Mouse (Mus musculus) liver, embryonic 15.5 days (tissue): ENCODE results near the gene Slamf9. TPM values are rescaled to one million over a fixed set of nuclear protein-coding genes. Genes with fewer than 3 reads are reported as not detected.

Experiments used
- ATAC-seq: fragments of 200-750 bp; cut with Nextera tagmentation; 2 replicates; pipeline ENCODE4 v1.8.0; 2017; ENCODE audit warnings: moderate number of reproducible peaks, mild to moderate bottlenecking, moderate library complexity; ENCODE audit not compliant: insufficient read depth
- H3K27ac ChIP-seq: fragments of 300-500 bp; sonication (generic); replicated peaks from 2 replicates; pipeline ENCODE4 v1.5.1; 2015; ENCODE audit warnings: mild to moderate bottlenecking, inconsistent platforms
- H3K27me3 ChIP-seq: fragments of 300-500 bp; sonication (generic); 2 replicates; pipeline ENCODE4 v1.6.1; 2015; ENCODE audit warnings: mild to moderate bottlenecking, inconsistent platforms
- H3K36me3 ChIP-seq: fragments of 300-500 bp; sonication (generic); replicated peaks from 2 replicates; pipeline ENCODE4 v1.6.1; 2015; ENCODE audit warnings: moderate library complexity, mild to moderate bottlenecking, inconsistent platforms
- H3K4me1 ChIP-seq: fragments of 300-500 bp; sonication (generic); replicated peaks from 2 replicates; pipeline ENCODE4 v1.6.1; 2015; ENCODE audit warnings: inconsistent platforms
- H3K4me2 ChIP-seq: fragments of 300-500 bp; sonication (generic); 2 replicates; pipeline ENCODE4 v1.6.1; 2015; ENCODE audit warnings: moderate library complexity, mild to moderate bottlenecking, inconsistent platforms
- H3K4me3 ChIP-seq: fragments of 300-500 bp; sonication (generic); replicated peaks from 2 replicates; pipeline ENCODE4 v1.5.1; 2015; ENCODE audit warnings: mild to moderate bottlenecking, inconsistent platforms
- H3K9ac ChIP-seq: fragments of 300-500 bp; sonication (generic); 2 replicates; pipeline ENCODE4 v1.6.1; 2015; ENCODE audit warnings: moderate library complexity, mild to moderate bottlenecking, inconsistent platforms
- H3K9me3 ChIP-seq: fragments of 300-500 bp; sonication (generic); replicated peaks from 2 replicates; pipeline ENCODE4 v1.6.1; 2016; ENCODE audit warnings: inconsistent platforms
- WGBS: fragments of 180-500 bp; shearing (Covaris S2); methylation state at CpG from one replicate; pipeline ENCODE4 v1.1.7; 2015; ENCODE audit warnings: mixed read lengths; ENCODE audit not compliant: insufficient replicate concordance; 5-methylcytosine and 5-hydroxymethylcytosine counted together
- polyA plus RNA-seq: library from polyadenylated mRNA; unstranded; fragments of >200 nt; fragmentation: Nextera tagmentation; extraction: Ambion mirVana; gene quantifications from 2 replicates; pipeline ENCODE4 v1.2.1, GENCODE M21; 2015

The Slamf9 gene
- polyA plus RNA-seq, 1 experiment from 2014 or later, result 0.78 TPM

DNA sequence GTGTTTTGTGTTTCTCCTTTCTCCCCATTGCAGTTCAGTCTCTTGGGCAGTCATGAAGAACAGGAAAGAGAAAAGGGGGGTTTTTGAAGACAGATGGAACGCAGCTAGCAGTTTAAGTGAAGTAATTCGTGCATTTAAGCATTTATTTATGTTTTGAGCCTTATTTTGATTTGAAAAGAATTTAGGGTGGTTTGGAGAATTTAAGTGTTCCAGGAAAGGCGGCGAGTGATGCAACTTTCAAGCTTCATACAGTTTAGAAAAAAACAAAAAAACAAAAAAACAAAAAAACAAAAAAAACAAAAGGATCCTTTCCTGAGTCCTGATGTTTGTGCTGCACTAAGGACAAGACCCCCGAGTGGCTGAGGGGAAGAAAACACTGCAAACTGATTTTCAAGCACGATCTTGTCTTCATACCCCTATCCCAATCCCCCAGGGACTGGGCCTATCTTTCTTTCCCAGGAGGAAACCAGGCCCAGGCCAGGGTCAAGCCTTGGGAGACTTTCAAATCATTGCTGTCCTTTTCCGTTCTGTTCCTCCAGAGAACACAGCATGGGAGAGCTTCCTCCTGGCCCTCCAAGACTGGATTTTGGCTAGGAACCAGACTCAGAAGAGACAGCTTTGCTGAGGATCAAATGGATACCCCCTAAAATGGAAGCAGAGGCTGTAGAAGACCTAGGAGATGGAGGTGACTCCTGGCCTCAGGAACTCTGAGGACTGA is 39.6 kb downstream of the Slamf9 start:
- H3K36me3 ChIP-seq, result no peaks in the 10 kb centered on the region
- H3K9ac ChIP-seq, result no peak overlapping the region
- ATAC-seq, result no peak
- 34% methylated on average over 7 of the region's 7 CpGs for WGBS
- H3K27me3 ChIP-seq, result no peaks in the 10 kb centered on the region
- peak overlapping the region; percentile 70 for H3K27ac ChIP-seq
- peaks cover 36% of the 10 kb centered on the region; the same call in 1 of the 2 replicates for H3K4me1 ChIP-seq
- peak overlapping the region; percentile 55; the same call in 1 of the 2 replicates for H3K4me2 ChIP-seq
- H3K9me3 ChIP-seq, result no peaks in the 10 kb centered on the region
- no peak overlapping the region for H3K4me3 ChIP-seq

DNA sequence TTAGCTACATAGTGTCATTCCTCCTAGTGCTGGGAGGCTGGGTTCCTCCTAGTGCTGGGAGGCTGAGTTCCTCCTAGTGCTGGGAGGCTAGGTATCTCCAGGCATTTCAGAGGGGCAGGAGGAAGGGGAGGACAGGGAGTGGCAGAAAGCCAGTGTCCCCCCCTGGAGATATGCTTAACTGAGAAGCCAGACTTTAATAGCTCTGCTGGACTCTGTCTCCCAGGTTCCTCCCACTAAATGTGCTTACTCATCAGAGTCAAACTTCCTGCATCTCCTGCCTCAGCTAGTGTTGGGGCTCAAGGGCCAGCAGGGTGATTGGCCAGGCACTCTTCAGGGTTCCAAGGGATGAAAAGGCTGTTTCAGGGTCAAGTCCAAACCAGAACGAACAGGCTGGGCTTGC is 40.2 kb downstream of the Slamf9 start:
- H3K36me3 ChIP-seq, result no peaks in the 10 kb centered on the region
- no peaks in the 10 kb centered on the region for H3K9me3 ChIP-seq
- H3K4me1 ChIP-seq, result peaks cover 33% of the 10 kb centered on the region; the same call in 1 of the 2 replicates
- H3K27me3 ChIP-seq, result no peaks in the 10 kb centered on the region
- H3K27ac ChIP-seq, result peak overlapping the region; percentile 31
- H3K4me2 ChIP-seq, result no peak overlapping the region
- no peak overlapping the region for H3K9ac ChIP-seq
- H3K4me3 ChIP-seq, result no peak overlapping the region
- no peak for ATAC-seq
- 12% methylated on average over 1 of the region's 1 CpGs for WGBS

DNA sequence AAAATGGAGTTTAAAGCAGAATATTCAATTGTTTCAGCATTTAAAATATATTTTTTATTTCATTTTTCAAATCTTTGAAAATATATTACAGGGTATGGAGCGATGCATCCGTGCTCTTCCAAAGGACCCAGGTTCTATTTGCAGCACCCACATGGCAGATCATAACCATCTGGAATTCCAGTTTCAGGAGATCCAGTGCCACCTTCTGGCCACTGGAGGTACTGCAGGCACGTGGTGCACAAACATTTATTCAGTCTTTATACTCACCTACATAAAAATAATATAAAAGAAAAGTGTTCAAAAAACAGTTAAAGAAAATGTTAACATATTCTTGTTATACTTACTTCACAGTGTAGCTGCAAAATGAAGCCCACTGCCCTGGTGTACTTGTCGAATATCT is 42.9 kb downstream of the Slamf9 start:
- WGBS, result 62% methylated on average over 4 of the region's 4 CpGs
- no peaks in the 10 kb centered on the region for H3K9me3 ChIP-seq
- no peak for ATAC-seq
- H3K27ac ChIP-seq, result no peak overlapping the region
- H3K4me3 ChIP-seq, result no peak overlapping the region
- H3K4me2 ChIP-seq, result no peak overlapping the region
- peaks cover 29% of the 10 kb centered on the region for H3K4me1 ChIP-seq
- H3K9ac ChIP-seq, result no peak overlapping the region
- peaks cover 11% of the 10 kb centered on the region for H3K27me3 ChIP-seq
- no peaks in the 10 kb centered on the region for H3K36me3 ChIP-seq

DNA sequence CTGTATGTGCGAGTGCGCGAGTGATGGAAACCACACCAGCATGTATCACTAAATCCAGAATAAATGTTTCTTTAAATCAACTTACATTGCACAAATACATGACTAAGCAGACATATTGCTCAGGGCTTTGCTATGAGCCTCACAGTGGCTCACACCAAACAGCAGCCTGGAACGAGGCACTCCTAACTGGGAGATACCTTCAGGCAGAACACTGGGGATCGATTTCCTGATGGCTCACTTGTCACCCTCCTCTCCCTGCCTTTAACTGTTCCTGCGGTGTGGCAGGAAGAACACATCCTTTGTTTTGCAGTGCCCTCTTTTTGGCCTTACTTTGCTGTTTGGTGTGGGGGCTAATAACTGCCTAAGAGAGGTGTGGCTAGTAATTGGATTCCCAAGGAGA is 44.5 kb downstream of the Slamf9 start:
- peaks cover 16% of the 10 kb centered on the region for H3K4me1 ChIP-seq
- no peak overlapping the region for H3K4me3 ChIP-seq
- no peak overlapping the region for H3K27ac ChIP-seq
- H3K9me3 ChIP-seq, result no peaks in the 10 kb centered on the region
- H3K27me3 ChIP-seq, result peaks cover 12% of the 10 kb centered on the region
- H3K36me3 ChIP-seq, result no peaks in the 10 kb centered on the region
- no peak for ATAC-seq
- H3K4me2 ChIP-seq, result no peak overlapping the region
- H3K9ac ChIP-seq, result no peak overlapping the region
- 53% methylated on average over 6 of the region's 6 CpGs for WGBS

DNA sequence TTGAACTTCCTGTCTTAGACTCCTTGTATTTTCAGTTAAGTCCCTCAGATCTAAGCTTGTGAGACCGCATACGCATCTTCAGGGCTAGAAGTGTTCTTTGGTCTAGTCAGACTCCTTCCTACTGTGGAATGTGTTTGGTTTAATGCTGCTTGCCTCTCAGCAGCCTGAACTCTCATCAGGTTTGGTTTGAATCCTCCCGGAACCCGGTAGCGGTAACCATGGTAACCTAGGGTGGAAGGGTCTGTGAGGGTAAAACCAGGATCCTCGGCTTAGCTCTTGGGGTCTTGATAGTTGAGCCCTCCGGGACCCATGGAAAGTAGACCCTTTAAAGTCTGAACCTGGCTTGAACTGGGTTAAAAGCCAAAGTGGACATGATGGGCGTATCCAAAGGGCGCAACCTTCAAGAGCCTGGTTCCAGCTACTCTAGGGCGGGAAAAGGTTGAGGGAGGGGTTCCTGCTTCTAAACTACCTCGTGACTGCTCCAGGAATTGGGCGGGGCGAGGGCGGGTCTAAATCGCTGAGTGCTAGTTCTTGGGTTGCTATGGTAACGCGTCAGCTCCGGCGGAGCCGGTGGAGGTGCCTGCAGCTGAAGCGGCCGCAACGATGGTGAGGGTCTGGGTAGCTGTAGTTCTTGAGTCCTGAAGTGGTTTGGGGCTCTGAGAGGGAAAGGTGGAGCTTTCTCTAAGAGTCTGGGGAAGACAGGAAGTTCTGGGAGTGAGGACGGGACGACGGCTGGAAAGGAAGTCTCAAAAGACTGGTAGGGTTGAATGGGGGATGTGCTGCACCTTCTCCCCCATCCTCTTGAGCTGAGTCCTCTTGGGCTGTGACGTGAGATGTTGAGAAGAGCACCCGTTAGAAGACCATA is 45.6 kb downstream of the Slamf9 start, which contains the start of gene Cfap45:
Gene Cfap45 (plus strand): TSS at position 226 of the 865 bp plus-strand sequence.
- Histone ChIP-seq H3K4me2 (peak within 1 kb of the TSS; percentile 50), H3K27ac (no peak within 1 kb of the TSS), H3K4me1 (peaks cover 16% of the 10 kb centered on the region; the same call in 1 of the 2 replicates), H3K27me3 (peaks cover 24% of the 10 kb centered on the region), H3K9ac (no peak within 1 kb of the TSS), H3K9me3 (no peaks in the 10 kb centered on the region), H3K4me3 (peak within 1 kb of the TSS; percentile 31), H3K36me3 (no peaks in the 10 kb centered on the region)
- peak; percentile 47; the same call in 1 of the 2 replicates for ATAC-seq
- 3% methylated on average over 28 of the region's 28 CpGs for WGBS

DNA sequence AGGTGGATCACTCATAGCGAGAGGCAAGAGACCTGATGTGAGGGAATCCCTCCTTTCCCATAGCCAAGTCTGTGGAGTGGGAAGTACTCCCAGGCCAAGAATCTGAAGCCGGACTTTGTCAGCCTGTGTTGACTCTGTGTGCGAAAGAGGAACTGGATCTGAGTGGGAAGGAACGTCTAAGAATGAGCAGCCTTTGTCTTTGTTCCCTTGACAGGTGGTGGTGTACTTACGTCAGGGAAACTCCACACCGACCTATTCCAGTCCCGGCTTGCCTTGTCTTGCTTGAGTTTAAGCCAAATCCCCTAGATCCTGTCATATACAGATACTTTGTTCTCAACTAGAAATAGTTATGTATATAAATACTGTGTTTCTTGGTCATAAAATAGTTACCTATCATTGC is 47.4 kb downstream of the Slamf9 start:
- no peak overlapping the region for H3K4me3 ChIP-seq
- no peak overlapping the region for H3K9ac ChIP-seq
- peaks cover 19% of the 10 kb centered on the region; the same call in 1 of the 2 replicates for H3K4me1 ChIP-seq
- H3K4me2 ChIP-seq, result no peak overlapping the region
- H3K36me3 ChIP-seq, result no peaks in the 10 kb centered on the region
- WGBS, result 34% methylated on average over 7 of the region's 7 CpGs
- no peak overlapping the region for H3K27ac ChIP-seq
- peaks cover 41% of the 10 kb centered on the region for H3K27me3 ChIP-seq
- no peak for ATAC-seq
- no peaks in the 10 kb centered on the region for H3K9me3 ChIP-seq

DNA sequence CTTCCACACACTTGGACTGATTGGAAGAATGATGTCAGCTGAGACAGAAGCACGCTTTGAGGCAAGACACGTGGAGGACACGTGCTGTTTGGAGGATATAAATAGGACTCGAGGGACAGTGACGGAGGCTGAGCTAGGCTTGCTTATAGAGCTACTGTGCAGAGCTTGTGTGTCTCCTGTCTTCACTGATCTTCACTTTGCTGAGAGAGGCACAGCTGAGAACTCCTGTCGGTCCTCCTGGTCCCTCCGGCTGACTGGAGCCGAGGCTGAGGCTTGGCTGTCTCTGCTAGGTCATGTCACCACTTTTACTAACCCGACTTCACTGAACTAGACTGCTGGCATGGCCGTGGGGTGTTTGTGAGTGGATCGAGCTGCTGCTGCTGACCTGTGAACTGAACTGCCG is 48.5 kb downstream of the Slamf9 start:
- no peak overlapping the region for H3K27ac ChIP-seq
- H3K9ac ChIP-seq, result no peak overlapping the region
- H3K9me3 ChIP-seq, result no peaks in the 10 kb centered on the region
- peaks cover 46% of the 10 kb centered on the region for H3K27me3 ChIP-seq
- H3K4me2 ChIP-seq, result no peak overlapping the region
- H3K4me3 ChIP-seq, result no peak overlapping the region
- H3K4me1 ChIP-seq, result peaks cover 19% of the 10 kb centered on the region; the same call in 1 of the 2 replicates
- no peaks in the 10 kb centered on the region for H3K36me3 ChIP-seq
- no peak for ATAC-seq
- whole genome bisulfite sequencing, result 48% methylated on average over 12 of the region's 12 CpGs

DNA sequence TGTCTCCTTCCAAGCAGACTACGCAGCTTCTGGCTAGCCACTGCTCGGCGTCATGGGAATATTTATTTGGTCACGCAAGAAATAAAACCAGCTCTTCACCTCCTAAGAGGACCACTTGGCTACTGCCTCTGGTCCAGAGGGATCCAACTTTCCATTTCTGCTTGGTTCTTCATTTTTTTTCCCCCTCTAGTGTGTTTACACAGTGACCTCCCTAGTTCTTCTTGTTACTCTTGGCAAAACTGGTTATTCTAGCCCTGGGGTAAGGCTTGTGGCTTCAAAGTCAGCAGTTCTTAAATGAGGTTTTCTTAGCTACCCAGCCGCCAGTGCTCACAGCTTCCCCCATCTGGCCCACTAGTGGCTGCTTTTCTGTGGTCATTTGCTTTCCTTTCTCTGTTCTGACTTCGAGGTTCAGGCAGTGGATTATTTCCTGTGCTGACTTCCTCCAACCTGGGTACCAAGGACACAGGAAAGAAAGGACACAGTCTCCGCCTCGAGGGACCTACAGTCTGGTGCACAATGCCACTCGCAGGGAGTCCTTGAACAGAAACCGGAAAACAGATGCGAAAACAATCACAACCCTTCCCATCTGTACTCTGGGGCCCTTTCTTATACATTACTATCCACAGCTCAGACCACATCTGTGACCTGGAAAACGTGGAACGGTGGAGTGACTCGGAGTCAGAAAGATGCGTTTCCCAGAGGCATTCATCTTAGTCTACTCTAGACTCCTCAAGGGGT is 50.0 kb downstream of the Slamf9 start:
- WGBS, result 14% methylated on average over 15 of the region's 15 CpGs
- Histone ChIP-seq H3K36me3 (no peaks in the 10 kb centered on the region), H3K4me3 (no peak overlapping the region), H3K9me3 (no peaks in the 10 kb centered on the region), H3K27ac (no peak overlapping the region), H3K9ac (no peak overlapping the region), H3K27me3 (peaks cover 46% of the 10 kb centered on the region), H3K4me1 (peaks cover 19% of the 10 kb centered on the region; the same call in 1 of the 2 replicates), H3K4me2 (no peak overlapping the region)
- no peak for ATAC-seq

DNA sequence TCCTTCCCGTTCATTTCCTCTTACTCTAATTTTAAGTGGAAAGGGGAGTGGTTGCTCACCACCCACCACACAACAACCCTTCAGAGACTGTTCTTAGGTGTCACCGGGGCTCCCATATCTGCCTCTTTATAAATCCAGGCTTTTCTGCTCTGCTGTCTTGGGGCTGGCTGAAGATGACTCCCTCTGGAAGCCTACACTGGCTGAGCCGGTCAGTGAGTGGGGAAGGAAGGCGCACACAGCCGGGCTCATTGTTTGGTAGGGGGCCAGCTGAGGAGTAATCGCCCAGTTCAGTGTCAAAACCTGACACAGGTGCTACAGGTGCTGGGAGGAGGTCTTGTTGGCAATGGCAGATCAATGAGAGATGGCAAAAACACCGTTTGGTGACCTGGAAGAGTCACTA is 50.8 kb downstream of the Slamf9 start:
- no peak for ATAC-seq
- 17% methylated on average over 7 of the region's 7 CpGs for WGBS
- H3K4me1 ChIP-seq, result peaks cover 14% of the 10 kb centered on the region; the same call in 1 of the 2 replicates
- peaks cover 48% of the 10 kb centered on the region for H3K27me3 ChIP-seq
- no peak overlapping the region for H3K27ac ChIP-seq
- H3K4me2 ChIP-seq, result peak overlapping the region; percentile 35
- no peaks in the 10 kb centered on the region for H3K9me3 ChIP-seq
- no peak overlapping the region for H3K4me3 ChIP-seq
- H3K36me3 ChIP-seq, result no peaks in the 10 kb centered on the region
- no peak overlapping the region for H3K9ac ChIP-seq

DNA sequence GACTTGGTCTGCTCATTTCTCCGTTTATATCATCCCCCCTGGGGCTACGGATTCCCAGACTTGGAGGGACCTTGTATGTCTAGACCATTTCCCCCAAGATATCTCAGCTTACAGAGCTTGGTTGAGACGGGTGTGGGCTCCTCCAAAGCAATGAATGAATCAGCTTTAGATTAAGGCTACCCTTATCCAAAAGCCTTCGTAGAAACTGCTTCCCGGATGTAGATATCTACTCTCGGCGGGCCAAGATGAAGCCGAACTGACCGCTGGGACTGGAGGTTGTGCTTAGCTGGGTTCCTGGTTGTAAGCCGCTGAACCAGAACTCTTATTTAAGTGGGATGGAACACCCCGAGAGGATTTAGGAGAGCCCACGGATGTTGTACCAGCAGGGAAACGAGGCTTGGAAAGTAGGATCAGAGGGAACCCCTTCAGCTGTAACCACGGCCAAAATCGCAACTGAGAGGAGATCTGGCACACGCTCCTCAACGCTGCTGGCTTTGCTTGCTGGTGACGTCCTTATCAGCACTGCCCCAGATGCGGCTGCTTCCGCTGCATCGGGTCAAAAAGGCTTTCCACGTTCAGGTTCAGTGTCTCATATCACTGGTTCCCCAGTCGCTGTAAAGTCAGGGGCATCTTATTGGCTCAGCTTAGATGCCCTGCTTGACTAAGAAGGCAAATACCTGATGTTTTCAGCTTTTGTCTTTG is 51.4 kb downstream of the Slamf9 start:
- Histone ChIP-seq H3K36me3 (no peaks in the 10 kb centered on the region), H3K9me3 (no peaks in the 10 kb centered on the region), H3K27me3 (peaks cover 51% of the 10 kb centered on the region), H3K9ac (no peak overlapping the region), H3K4me1 (0 out of 2 replicates have a peak, but pooled peaks cover 9% of the 10 kb centered on the region), H3K4me3 (0 out of 2 replicates have a peak overlapping the region, but pooled peaks have one; percentile 1), H3K27ac (no peak overlapping the region), H3K4me2 (peak overlapping the region; percentile 35)
- 13% methylated on average over 23 of the region's 23 CpGs for WGBS
- peak; percentile 63; the same call in 1 of the 2 replicates for ATAC-seq
